20 mouse cellular contexts compared by ENCODE assay signal in genomic region chr15:85252476-85252875, GRCm38 (mm10). TPM values are rescaled to one million over a fixed set of nuclear protein-coding genes. Genes with fewer than 3 reads are reported as not detected.
DNase-seq lines count a peak whose midpoint lies in the region; TF ChIP-seq lines count a peak whose summit lies in the region.
"Had no signal": no experiment of that assay in that cellular context is flagged by ENCODE, and none has a peak within 500 bp of the region (broad histone marks: within the 10 kb centered on the region; RNA-seq: fewer than 3 reads in every experiment).

No protein-coding gene starts in this region.

- no peak overlapping the region for H3K4me3 ChIP-seq in lung, adult 2 months (replicated peaks; ENCODE audit: extremely low read depth, low read depth, low read length)
- H3K4me3 ChIP-seq: embryonic facial prominence, embryonic 12.5 days; forebrain, embryonic 15.5 days; heart, embryonic 15.5 days; intestine, embryonic 15.5 days had no signal

- WGBS in lung, adult 2 months, result 80% methylated on average over 6 of the region's 6 CpGs

- intact Hi-C loops in heart, postnatal 10 days (cut with DNase I), result no loop called here

- no peaks in the 10 kb centered on the region for H3K4me1 ChIP-seq in lung, adult 2 months (ENCODE audit: control insufficient read depth, insufficient read depth, low read length)
- H3K4me1 ChIP-seq: embryonic facial prominence, embryonic 12.5 days; forebrain, embryonic 15.5 days; heart, embryonic 15.5 days; intestine, embryonic 15.5 days had no signal

- DNase-seq in cerebellum, postnatal 10 days, result peak; percentile 35 to 39
- no peak for DNase-seq in cerebellum, adult 18-20 months
- DNase-seq in heart, adult 11 months, result peak; percentile 96
- DNase-seq in heart, postnatal 4 days, result no peak
- DNase-seq in heart, adult 9 months (ENCODE audit: low spot score in 2 of 2), result peak; percentile 39 to 53
- DNase-seq in heart, postnatal 10 days, result no peak
- DNase-seq in lung, postnatal 36 days, result peak; percentile 21
- no peak for DNase-seq in lung, adult 2 months
- DNase-seq: adrenal gland, adult 8-10 months; adrenal gland, postnatal 36 days; B cell, adult 2 months; cerebellum, adult 8-10 months; cerebellum, postnatal 25 days; kidney, adult 18-20 months had no signal

- TF ChIP-seq POLR2A in lung, adult 2 months (IDR thresholded peaks at IDR 0.05; ENCODE audit: borderline replicate concordance, extremely low read depth, low read depth, low read length), result no peak

- TF ChIP-seq CTCF in lung, adult 2 months (IDR thresholded peaks at IDR 0.05; ENCODE audit: insufficient read depth, low read length), result no peak

RNA-seq across cellular contexts. Expression of gene Fbln1, which starts 46.7 kb away (rescaled TPM):
- total RNA-seq in heart, postnatal 4 days (2021), result 10 to 100 TPM; 69.2 to 71.4 TPM
- total RNA-seq in heart, postnatal 10 days (2021), result 10 to 100 TPM; 76.2 to 79.6 TPM
- polyA plus RNA-seq in lung, adult 2 months (2012; rRNA removed), result 116 and 137 TPM in 2 replicates
- polyA plus RNA-seq: CD4-positive, CD25-positive, alpha-beta regulatory T cell, adult 4 months; G1E had no signal

Comparison
In these comparisons a context has a peak if more than half of its experiments do, and no peak if none do; other contexts are left out.
1. DNase-seq: peak in cerebellum, postnatal 10 days (2 of 2), heart, adult 11 months (single experiment), heart, adult 9 months (2 of 2) and lung, postnatal 36 days (single experiment); none in cerebellum, adult 18-20 months (0 of 2), heart, postnatal 4 days (single experiment), heart, postnatal 10 days (0 of 2) and lung, adult 2 months (single experiment).